In genomic region chrX:137165621-137166020, GRCm38 (mm10) we compare ENCODE assay signal across 47 mouse cellular contexts. TPM values are rescaled to one million over a fixed set of nuclear protein-coding genes. Genes with fewer than 3 reads are reported as not detected.
"Had no signal": no experiment of that assay in that cellular context is flagged by ENCODE, and none has a peak within 500 bp of the region (broad histone marks: within the 10 kb centered on the region; RNA-seq: fewer than 3 reads in every experiment).

No protein-coding gene starts in this region.

- H3K36me3 ChIP-seq: limb, embryonic 10.5 days; limb, embryonic 12.5 days; limb, embryonic 13.5 days; limb, embryonic 15.5 days; liver, embryonic 12.5 days; liver, embryonic 13.5 days; liver, embryonic 15.5 days; lung, embryonic 15.5 days; midbrain, embryonic 10.5 days; midbrain, embryonic 12.5 days; midbrain, embryonic 13.5 days; midbrain, embryonic 15.5 days had no signal

- H3K27ac ChIP-seq: left cerebral cortex, adult 2 months; limb, embryonic 10.5 days; limb, embryonic 12.5 days; limb, embryonic 13.5 days; limb, embryonic 15.5 days; liver, embryonic 12.5 days; liver, embryonic 13.5 days; liver, embryonic 14.5 days; liver, embryonic 15.5 days; lung, embryonic 15.5 days; macrophage; midbrain, embryonic 10.5 days; midbrain, embryonic 12.5 days; midbrain, embryonic 13.5 days; midbrain, embryonic 15.5 days had no signal

- H3K4me1 ChIP-seq: limb, embryonic 10.5 days; limb, embryonic 12.5 days; limb, embryonic 13.5 days; limb, embryonic 15.5 days; liver, embryonic 12.5 days; liver, embryonic 13.5 days; liver, embryonic 15.5 days; lung, embryonic 15.5 days; megakaryocyte, embryonic 14.5 days; midbrain, embryonic 10.5 days; midbrain, embryonic 12.5 days; midbrain, embryonic 13.5 days; midbrain, embryonic 15.5 days had no signal

- H3K27me3 ChIP-seq: liver, embryonic 13.5 days; liver, embryonic 15.5 days; lung, embryonic 15.5 days; midbrain, embryonic 13.5 days; midbrain, embryonic 15.5 days had no signal

- H3K4me3 ChIP-seq: left cerebral cortex, adult 2 months; limb, embryonic 10.5 days; limb, embryonic 12.5 days; limb, embryonic 13.5 days; limb, embryonic 15.5 days; liver, embryonic 12.5 days; liver, embryonic 13.5 days; liver, embryonic 15.5 days; lung, embryonic 15.5 days; megakaryocyte, embryonic 14.5 days; midbrain, embryonic 10.5 days; midbrain, embryonic 12.5 days; midbrain, embryonic 13.5 days; midbrain, embryonic 15.5 days; myocyte had no signal

- DNase-seq: left cerebral cortex, postnatal 4 days; liver; liver, embryonic 13.5 days; liver, postnatal 0 days; lung, adult 18-20 months; lung, adult 2 months; lung, embryonic 14.5 days; lung, postnatal 10 days; lung, postnatal 14 days; lung, postnatal 36 days; lung, postnatal 4 days; midbrain, embryonic 14.5 days had no signal

- H3K9ac ChIP-seq: limb, embryonic 12.5 days; limb, embryonic 13.5 days; limb, embryonic 15.5 days; liver, embryonic 12.5 days; liver, embryonic 13.5 days; liver, embryonic 14.5 days; liver, embryonic 15.5 days; liver, postnatal 0 days; lung, embryonic 14.5 days; lung, embryonic 15.5 days; midbrain, embryonic 12.5 days; midbrain, embryonic 13.5 days; midbrain, embryonic 15.5 days had no signal

- H3K9me3 ChIP-seq: limb, embryonic 10.5 days; limb, embryonic 12.5 days; limb, embryonic 13.5 days; limb, embryonic 15.5 days; liver, embryonic 12.5 days; liver, embryonic 13.5 days; liver, embryonic 15.5 days; lung, embryonic 15.5 days; megakaryocyte, embryonic 14.5 days; midbrain, embryonic 10.5 days; midbrain, embryonic 12.5 days; midbrain, embryonic 13.5 days; midbrain, embryonic 15.5 days had no signal

RNA-seq across cellular contexts. Expression of gene Esx1, which starts 43.7 kb away (rescaled TPM):
- total RNA-seq: left cerebral cortex, adult 2 months; left cerebral cortex, adult 8-10 months; left cerebral cortex, postnatal 10 days; left cerebral cortex, postnatal 14 days; left cerebral cortex, postnatal 25 days; left cerebral cortex, postnatal 36 days; left cerebral cortex, postnatal 4 days; liver, adult 2 months; megakaryocyte progenitor cell, adult 5-6 weeks; megakaryocyte, adult 5-6 weeks; megakaryocyte-erythroid progenitor cell, adult 5-6 weeks; midbrain, postnatal 0 days; monocyte, adult 5-6 weeks had no signal
- polyA plus RNA-seq: limb, embryonic 10.5 days; limb, embryonic 11.5 days; limb, embryonic 12.5 days; limb, embryonic 13.5 days; limb, embryonic 15.5 days; liver, adult 2 months; liver, embryonic 11.5 days; liver, embryonic 12.5 days; liver, embryonic 13.5 days; liver, embryonic 14.5 days; liver, embryonic 15.5 days; liver, embryonic 16.5 days; liver, postnatal 0 days; lung, adult 2 months; lung, embryonic 14.5 days; lung, embryonic 15.5 days; lung, embryonic 16.5 days; lung, postnatal 0 days; macrophage; midbrain, embryonic 10.5 days; midbrain, embryonic 11.5 days; midbrain, embryonic 12.5 days; midbrain, embryonic 13.5 days; midbrain, embryonic 14.5 days; midbrain, embryonic 15.5 days; midbrain, embryonic 16.5 days; midbrain, postnatal 0 days; myocyte; neural tube, embryonic 11.5 days had no signal
